Mouse (Mus musculus): ENCODE data around the gene Rbm47. TPM values are rescaled to one million over a fixed set of nuclear protein-coding genes. Genes with fewer than 3 reads are reported as not detected.
"Not testable (repeated sequence)": the region's sequence is repeated elsewhere in the genome, so short reads cannot be mapped to it uniquely, and the experiment has no call there.

Gene Rbm47
- polyA plus RNA-seq, 1 experiment from 2014 or later, result 2.2 TPM

- Histone ChIP-seq H3K9me3 (replicated peaks) (no peaks in the 10 kb centered on the region), H3K4me3 (no peak overlapping the region), H3K4me2 (no peak overlapping the region), H3K9ac (no peak overlapping the region), H3K4me1 (replicated peaks) (no peaks in the 10 kb centered on the region), H3K27ac (ENCODE audit: poor library complexity, severe bottlenecking) (no peak overlapping the region), H3K27me3 (replicated peaks) (no peaks in the 10 kb centered on the region), H3K36me3 (no peaks in the 10 kb centered on the region)
- ATAC-seq (ENCODE audit: insufficient number of reproducible peaks, low FRiP score), result no peak
- 76% methylated on average over 7 of the region's 7 CpGs for WGBS
Measured at GRCm38 (mm10) chr5:66191185-66191503, 18.2 kb upstream of the Rbm47 start.

GRCm38 (mm10) chr5:66190481-66191184 is 17.7 kb upstream of the Rbm47 start:
- no peak overlapping the region for H3K4me2 ChIP-seq
- H3K9ac ChIP-seq, result no peak overlapping the region
- H3K27me3 ChIP-seq (replicated peaks), result no peaks in the 10 kb centered on the region
- WGBS, result 72% methylated on average over 16 of the region's 16 CpGs
- ATAC-seq (ENCODE audit: insufficient number of reproducible peaks, low FRiP score), result no peak
- H3K36me3 ChIP-seq, result no peaks in the 10 kb centered on the region
- H3K4me3 ChIP-seq, result no peak overlapping the region
- no peaks in the 10 kb centered on the region for H3K4me1 ChIP-seq (replicated peaks)
- H3K27ac ChIP-seq (ENCODE audit: poor library complexity, severe bottlenecking), result no peak overlapping the region
- H3K9me3 ChIP-seq (replicated peaks), result no peaks in the 10 kb centered on the region

GRCm38 (mm10) chr5:66188591-66188990 is 15.7 kb upstream of the Rbm47 start:
- ATAC-seq (ENCODE audit: insufficient number of reproducible peaks, low FRiP score); H3K27me3 ChIP-seq (replicated peaks); H3K4me1 ChIP-seq (replicated peaks); H3K4me3 ChIP-seq; H3K4me2 ChIP-seq; H3K36me3 ChIP-seq; H3K9ac ChIP-seq; H3K27ac ChIP-seq (ENCODE audit: poor library complexity, severe bottlenecking); H3K9me3 ChIP-seq (replicated peaks): not testable (repeated sequence)
- WGBS, result 85% methylated on average over 6 of the region's 7 CpGs

- no peaks in the 10 kb centered on the region for H3K36me3 ChIP-seq
- 70% methylated on average over 3 of the region's 3 CpGs for WGBS
- 0 out of 2 replicates have a peak, but pooled peaks cover 4% of the 10 kb centered on the region for H3K4me1 ChIP-seq (replicated peaks)
- no peak overlapping the region for H3K4me2 ChIP-seq
- H3K9me3 ChIP-seq (replicated peaks), result no peaks in the 10 kb centered on the region
- H3K27ac ChIP-seq (ENCODE audit: poor library complexity, severe bottlenecking), result no peak overlapping the region
- H3K27me3 ChIP-seq (replicated peaks), result no peaks in the 10 kb centered on the region
- ATAC-seq (ENCODE audit: insufficient number of reproducible peaks, low FRiP score), result no peak
- H3K9ac ChIP-seq, result no peak overlapping the region
- no peak overlapping the region for H3K4me3 ChIP-seq
Measured at GRCm38 (mm10) chr5:66182156-66182555, 9.2 kb upstream of the Rbm47 start.

GRCm38 (mm10) chr5:66174160-66174837 is 1.4 kb upstream of the Rbm47 start:
- no peak overlapping the region for H3K27ac ChIP-seq (ENCODE audit: poor library complexity, severe bottlenecking)
- H3K4me3 ChIP-seq, result no peak overlapping the region
- no peak overlapping the region for H3K9ac ChIP-seq
- WGBS, result 69% methylated on average over 23 of the region's 23 CpGs
- no peaks in the 10 kb centered on the region for H3K36me3 ChIP-seq
- H3K9me3 ChIP-seq (replicated peaks), result peaks cover 3% of the 10 kb centered on the region; the same call in 1 of the 2 replicates
- no peaks in the 10 kb centered on the region for H3K27me3 ChIP-seq (replicated peaks)
- no peak for ATAC-seq (ENCODE audit: insufficient number of reproducible peaks, low FRiP score)
- no peak overlapping the region for H3K4me2 ChIP-seq
- 0 out of 2 replicates have a peak, but pooled peaks cover 4% of the 10 kb centered on the region for H3K4me1 ChIP-seq (replicated peaks)

GRCm38 (mm10) chr5:66170591-66170990 is 2.3 kb downstream of the Rbm47 start:
- ATAC-seq (ENCODE audit: insufficient number of reproducible peaks, low FRiP score), result no peak
- 79% methylated on average over 9 of the region's 9 CpGs for WGBS

GRCm38 (mm10) chr5:66169099-66169485 is 3.8 kb downstream of the Rbm47 start:
- Histone ChIP-seq H3K4me1 (replicated peaks) (peaks cover 22% of the 10 kb centered on the region), H3K4me3 (no peak overlapping the region), H3K36me3 (no peaks in the 10 kb centered on the region), H3K9ac (no peak overlapping the region), H3K9me3 (replicated peaks) (no peaks in the 10 kb centered on the region), H3K4me2 (no peak overlapping the region), H3K27ac (ENCODE audit: poor library complexity, severe bottlenecking) (no peak overlapping the region), H3K27me3 (replicated peaks) (no peaks in the 10 kb centered on the region)
- ATAC-seq (ENCODE audit: insufficient number of reproducible peaks, low FRiP score), result no peak
- 82% methylated on average over 2 of the region's 2 CpGs for WGBS

More at GRCm38 (mm10) chr5:66170591-66170990, 2.3 kb downstream of the Rbm47 start:
- Histone ChIP-seq H3K4me1 (replicated peaks) (peaks cover 20% of the 10 kb centered on the region), H3K9ac (no peak overlapping the region), H3K27ac (ENCODE audit: poor library complexity, severe bottlenecking) (no peak overlapping the region), H3K27me3 (replicated peaks) (no peaks in the 10 kb centered on the region), H3K4me3 (no peak overlapping the region), H3K36me3 (no peaks in the 10 kb centered on the region), H3K4me2 (no peak overlapping the region), H3K9me3 (replicated peaks) (no peaks in the 10 kb centered on the region; the same call in 1 of the 2 replicates)

- Histone ChIP-seq H3K36me3 (no peaks in the 10 kb centered on the region), H3K9ac (no peak overlapping the region), H3K9me3 (replicated peaks) (no peaks in the 10 kb centered on the region), H3K4me2 (no peak overlapping the region), H3K4me3 (no peak overlapping the region), H3K27me3 (replicated peaks) (no peaks in the 10 kb centered on the region), H3K27ac (ENCODE audit: poor library complexity, severe bottlenecking) (no peak overlapping the region), H3K4me1 (replicated peaks) (peaks cover 21% of the 10 kb centered on the region)
- ATAC-seq (ENCODE audit: insufficient number of reproducible peaks, low FRiP score), result no peak
- WGBS, result 85% methylated on average over 8 of the region's 8 CpGs
Measured at GRCm38 (mm10) chr5:66168462-66169098, 4.3 kb downstream of the Rbm47 start.

- Histone ChIP-seq H3K36me3 (no peaks in the 10 kb centered on the region), H3K9ac (no peak overlapping the region), H3K4me1 (replicated peaks) (peaks cover 21% of the 10 kb centered on the region), H3K27ac (ENCODE audit: poor library complexity, severe bottlenecking) (no peak overlapping the region), H3K4me3 (no peak overlapping the region), H3K4me2 (no peak overlapping the region), H3K27me3 (replicated peaks) (no peaks in the 10 kb centered on the region), H3K9me3 (replicated peaks) (no peaks in the 10 kb centered on the region)
- 76% methylated on average over 5 of the region's 5 CpGs for WGBS
- no peak for ATAC-seq (ENCODE audit: insufficient number of reproducible peaks, low FRiP score)
Measured at GRCm38 (mm10) chr5:66166931-66167330, 6.0 kb downstream of the Rbm47 start.

GRCm38 (mm10) chr5:66166193-66166629 is 6.7 kb downstream of the Rbm47 start:
- Histone ChIP-seq H3K27ac (ENCODE audit: poor library complexity, severe bottlenecking) (no peak overlapping the region), H3K4me1 (replicated peaks) (peaks cover 21% of the 10 kb centered on the region), H3K9me3 (replicated peaks) (no peaks in the 10 kb centered on the region), H3K36me3 (no peaks in the 10 kb centered on the region), H3K4me2 (no peak overlapping the region), H3K4me3 (no peak overlapping the region), H3K9ac (no peak overlapping the region), H3K27me3 (replicated peaks) (no peaks in the 10 kb centered on the region)
- WGBS, result 19% methylated on average over 4 of the region's 4 CpGs
- ATAC-seq (ENCODE audit: insufficient number of reproducible peaks, low FRiP score), result no peak

GRCm38 (mm10) chr5:66165748-66166147 is 7.2 kb downstream of the Rbm47 start:
- H3K4me2 ChIP-seq, result no peak overlapping the region
- peaks cover 21% of the 10 kb centered on the region for H3K4me1 ChIP-seq (replicated peaks)
- H3K9ac ChIP-seq, result no peak overlapping the region
- 79% methylated on average over 8 of the region's 8 CpGs for WGBS
- H3K27ac ChIP-seq (ENCODE audit: poor library complexity, severe bottlenecking), result no peak overlapping the region
- no peaks in the 10 kb centered on the region for H3K36me3 ChIP-seq
- ATAC-seq (ENCODE audit: insufficient number of reproducible peaks, low FRiP score), result no peak
- no peaks in the 10 kb centered on the region for H3K27me3 ChIP-seq (replicated peaks)
- H3K9me3 ChIP-seq (replicated peaks), result no peaks in the 10 kb centered on the region
- H3K4me3 ChIP-seq, result no peak overlapping the region
